Mouse (Mus musculus) bone marrow, adult 2 months (tissue): Measurements from ENCODE around the gene Habp2.

ENCODE experiments used
- CTCF ChIP-seq: fragments of 200-500 bp; IDR thresholded peaks from 2 replicates; pipeline ENCODE4 v1.5.1; 2011; ENCODE audit warnings: low read length, control low read depth; ENCODE audit not compliant: control insufficient read depth, insufficient read depth
- POLR2A ChIP-seq: fragments of 200-500 bp; IDR thresholded peaks from 2 replicates; pipeline ENCODE4 v1.6.1; 2011; ENCODE audit warnings: low read depth, mild to moderate bottlenecking, control low read depth, low read length, borderline replicate concordance; ENCODE audit not compliant: control insufficient read depth

- no peak for TF ChIP-seq CTCF
- TF ChIP-seq POLR2A, result no peak
Measured at GRCm38 (mm10) chr19:56255506-56255905, 31.4 kb upstream of the Habp2 start.
